Mouse (Mus musculus) intestine, postnatal 0 days (tissue): ENCODE data around the gene Urm1. TPM values are rescaled to one million over a fixed set of nuclear protein-coding genes. Genes with fewer than 3 reads are reported as not detected.
A peak's percentile ranks its signal among the peaks of the same experiment; 100 is the strongest.

ENCODE experiments used
- ATAC-seq: fragments of 200-750 bp; cut with Nextera tagmentation; 2 replicates; pipeline ENCODE4 v1.8.0; 2017; ENCODE audit warnings: mild to moderate bottlenecking, moderate TSS enrichment, moderate library complexity
- H3K27ac ChIP-seq: fragments of 300-500 bp; sonication (generic); 2 replicates; pipeline ENCODE4 v1.5.1; 2014; ENCODE audit warnings: mild to moderate bottlenecking, low read depth, low read length, moderate library complexity
- H3K27me3 ChIP-seq: fragments of 300-500 bp; sonication (generic); replicated peaks from 2 replicates; pipeline ENCODE4 v1.6.1; 2014; ENCODE audit warnings: low read length, mixed read lengths; ENCODE audit not compliant: control insufficient read depth, insufficient read depth
- H3K36me3 ChIP-seq: fragments of 300-500 bp; sonication (generic); 2 replicates; pipeline ENCODE4 v1.6.1; 2014; ENCODE audit warnings: mild to moderate bottlenecking, moderate library complexity; ENCODE audit not compliant: control insufficient read depth, insufficient read depth
- H3K4me1 ChIP-seq: fragments of 300-500 bp; sonication (generic); replicated peaks from 2 replicates; pipeline ENCODE4 v1.6.1; 2014; ENCODE audit warnings: antibody characterized with exemption, low read length, mixed read lengths; ENCODE audit not compliant: control insufficient read depth, insufficient read depth
- H3K4me2 ChIP-seq: fragments of 300-500 bp; sonication (generic); replicated peaks from 2 replicates; pipeline ENCODE4 v1.6.1; 2014; ENCODE audit warnings: low read depth, mild to moderate bottlenecking, moderate library complexity
- H3K4me3 ChIP-seq: fragments of 300-500 bp; sonication (generic); 2 replicates; pipeline ENCODE4 v1.5.1; 2014; ENCODE audit warnings: low read depth, low read length
- H3K9ac ChIP-seq: fragments of 300-500 bp; sonication (generic); 2 replicates; pipeline ENCODE4 v1.6.1; 2014; ENCODE audit warnings: mild to moderate bottlenecking, low read depth, low read length
- H3K9me3 ChIP-seq: fragments of 300-500 bp; sonication (generic); 2 replicates; pipeline ENCODE4 v1.6.1; 2016; ENCODE audit warnings: mixed run types; ENCODE audit not compliant: control insufficient read depth
- CTCF ChIP-seq: sonication (generic); IDR thresholded peaks from 2 replicates; pipeline ENCODE4 v1.5.1; 2016; ENCODE audit warnings: low read depth, mild to moderate bottlenecking, control low read depth, antibody characterized with exemption, moderate library complexity
- WGBS: fragments of 180-500 bp; shearing (Covaris S2); extraction: QIAGEN DNeasy Blood & Tissue Kit; methylation state at CpG from one replicate; pipeline ENCODE4 v1.1.7; 2014; 5-methylcytosine and 5-hydroxymethylcytosine counted together
- polyA plus RNA-seq: library from polyadenylated mRNA; unstranded; fragments of >200 nt; fragmentation: Nextera tagmentation; extraction: Ambion mirVana; gene quantifications from 2 replicates; pipeline ENCODE4 v1.2.1, GENCODE M21; 2015

Urm1 gene
- polyA plus RNA-seq, 1 experiment from 2014 or later, result 24.9 TPM

- Histone ChIP-seq H3K4me1 (no peaks in the 10 kb centered on the region), H3K27ac (peak overlapping the region; percentile 90), H3K27me3 (no peaks in the 10 kb centered on the region), H3K36me3 (no peaks in the 10 kb centered on the region), H3K4me2 (peak overlapping the region; percentile 81), H3K9ac (peak overlapping the region; percentile 74), H3K4me3 (peak overlapping the region; percentile 99), H3K9me3 (no peaks in the 10 kb centered on the region)
- under 1% methylated on average over 48 of the region's 48 CpGs for WGBS
- TF ChIP-seq CTCF, result 0 out of 2 replicates have a peak, but pooled peaks have one; percentile 19
- peak; percentile 94 for ATAC-seq
These were observed 7.2 kb downstream of the Urm1 start for GRCm38 (mm10) chr2:29826926-29827708.

- Histone ChIP-seq H3K4me2 (peak overlapping the region; percentile 81), H3K4me1 (no peaks in the 10 kb centered on the region), H3K4me3 (peak overlapping the region; percentile 99), H3K9ac (peak overlapping the region; percentile 74), H3K36me3 (peaks cover 2% of the 10 kb centered on the region; the same call in 1 of the 2 replicates), H3K27me3 (no peaks in the 10 kb centered on the region), H3K9me3 (no peaks in the 10 kb centered on the region), H3K27ac (0 out of 2 replicates have a peak overlapping the region, but pooled peaks have one; percentile 41)
- TF ChIP-seq CTCF, result no peak
- no peak for ATAC-seq
- 2% methylated on average over 12 of the region's 12 CpGs for WGBS
These were observed 7.8 kb downstream of the Urm1 start for GRCm38 (mm10) chr2:29827709-29828024.

GRCm38 (mm10) chr2:29831106-29831505 lies 11.2 kb downstream of the Urm1 start:
- ATAC-seq, result no peak
- 93% methylated on average over 4 of the region's 4 CpGs for WGBS

GRCm38 (mm10) chr2:29833796-29834195 lies 13.9 kb downstream of the Urm1 start:
- peaks cover 20% of the 10 kb centered on the region for H3K36me3 ChIP-seq
- WGBS, result 91% methylated on average over 5 of the region's 5 CpGs
- no peak overlapping the region for H3K9ac ChIP-seq
- no peaks in the 10 kb centered on the region for H3K9me3 ChIP-seq
- H3K27ac ChIP-seq, result no peak overlapping the region
- no peaks in the 10 kb centered on the region for H3K27me3 ChIP-seq
- ATAC-seq, result no peak
- H3K4me3 ChIP-seq, result no peak overlapping the region
- no peak overlapping the region for H3K4me2 ChIP-seq
- TF ChIP-seq CTCF, result no peak
- no peaks in the 10 kb centered on the region for H3K4me1 ChIP-seq

More at GRCm38 (mm10) chr2:29831106-29831505, 11.2 kb downstream of the Urm1 start:
- no peak for TF ChIP-seq CTCF
- H3K4me1 ChIP-seq, result no peaks in the 10 kb centered on the region
- no peaks in the 10 kb centered on the region for H3K27me3 ChIP-seq
- H3K9me3 ChIP-seq, result no peaks in the 10 kb centered on the region
- H3K9ac ChIP-seq, result no peak overlapping the region
- H3K4me3 ChIP-seq, result no peak overlapping the region
- H3K27ac ChIP-seq, result no peak overlapping the region
- no peak overlapping the region for H3K4me2 ChIP-seq
- peaks cover 17% of the 10 kb centered on the region for H3K36me3 ChIP-seq

GRCm38 (mm10) chr2:29835391-29835899 lies 15.6 kb downstream of the Urm1 start:
- H3K9ac ChIP-seq, result no peak overlapping the region
- no peaks in the 10 kb centered on the region for H3K27me3 ChIP-seq
- 86% methylated on average over 2 of the region's 2 CpGs for WGBS
- no peak overlapping the region for H3K27ac ChIP-seq
- no peaks in the 10 kb centered on the region for H3K9me3 ChIP-seq
- H3K4me2 ChIP-seq, result no peak overlapping the region
- H3K4me1 ChIP-seq, result no peaks in the 10 kb centered on the region
- peak; percentile 25; the same call in 1 of the 2 replicates for ATAC-seq
- H3K4me3 ChIP-seq, result no peak overlapping the region
- peaks cover 30% of the 10 kb centered on the region for H3K36me3 ChIP-seq
- TF ChIP-seq CTCF, result no peak

GRCm38 (mm10) chr2:29839460-29839859 lies 19.6 kb downstream of the Urm1 start:
- ATAC-seq, result no peak
- H3K9ac ChIP-seq, result no peak overlapping the region
- H3K9me3 ChIP-seq, result no peaks in the 10 kb centered on the region
- no peak for TF ChIP-seq CTCF
- H3K27me3 ChIP-seq, result no peaks in the 10 kb centered on the region
- H3K4me1 ChIP-seq, result no peaks in the 10 kb centered on the region
- H3K36me3 ChIP-seq, result peaks cover 52% of the 10 kb centered on the region
- no peak overlapping the region for H3K4me2 ChIP-seq
- H3K4me3 ChIP-seq, result no peak overlapping the region
- H3K27ac ChIP-seq, result no peak overlapping the region
- WGBS, result 58% methylated on average over 4 of the region's 4 CpGs
